Mouse (Mus musculus) layer of hippocampus, postnatal 14 days (tissue): Measurements from ENCODE around the gene St6galnac5. TPM values are rescaled to one million over a fixed set of nuclear protein-coding genes. Genes with fewer than 3 reads are reported as not detected.
"Not testable (repeated sequence)": the region's sequence is repeated elsewhere in the genome, so short reads cannot be mapped to it uniquely, and the experiment has no call there.

ENCODE experiments used
- DNase-seq, 2 experiments: peaks; one replicate each; pipeline ENCODE4 v3.0.0; 2021 to 2022; ENCODE audit warnings: low spot score in 2 of 2, mixed read lengths in 1 of 2
- total RNA-seq, 2 experiments: library from RNA; stranded (reverse); gene quantifications; 2 replicates each; pipeline ENCODE4 v1.2.3; 2021

The St6galnac5 gene
- total RNA-seq, 2 experiments from 2014 or later = 122 to 127 TPM

GRCm38 (mm10) chr3:152813905-152814304, 168.1 kb downstream of the St6galnac5 start:
- DNase-seq = no peak

GRCm38 (mm10) chr3:152799738-152800431, 182.2 kb downstream of the St6galnac5 start:
- DNase-seq = peak in 1 of 2 experiments; percentile 42

DNA sequence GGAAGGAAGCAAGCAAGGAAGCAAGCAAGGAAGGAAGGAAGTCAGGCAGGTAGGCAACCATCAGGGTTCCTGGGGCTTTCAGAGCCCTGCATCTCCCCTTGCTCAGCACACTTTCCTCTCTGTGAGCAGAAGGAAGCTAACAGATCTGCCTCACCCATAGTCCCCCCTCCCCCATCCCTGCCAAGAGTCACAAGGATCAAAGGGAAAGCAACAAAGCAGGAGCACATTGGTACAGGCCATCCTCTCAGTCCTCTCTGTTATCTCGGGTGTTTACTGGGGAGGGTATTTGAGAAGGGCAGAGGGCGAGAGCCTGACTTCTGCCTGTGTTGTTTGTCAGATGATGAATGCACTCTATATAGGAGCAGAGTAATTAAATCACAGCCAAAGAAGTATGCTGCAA, 184.7 kb downstream of the St6galnac5 start:
- no peak for DNase-seq

- no peak for DNase-seq
These were observed 185.8 kb downstream of the St6galnac5 start for GRCm38 (mm10) chr3:152796216-152796615.

- no peak for DNase-seq
These were observed 189.0 kb downstream of the St6galnac5 start for GRCm38 (mm10) chr3:152793006-152793405.

- DNase-seq = no peak
These were observed 189.4 kb downstream of the St6galnac5 start for GRCm38 (mm10) chr3:152792601-152793000.

GRCm38 (mm10) chr3:152788301-152788953, 193.6 kb downstream of the St6galnac5 start:
- not testable (repeated sequence) for DNase-seq

- not testable (repeated sequence) for DNase-seq
These were observed 197.7 kb downstream of the St6galnac5 start for GRCm38 (mm10) chr3:152784353-152784752.

GRCm38 (mm10) chr3:152783792-152784191, 198.3 kb downstream of the St6galnac5 start:
- DNase-seq = peak; percentile 58 to 74

DNA sequence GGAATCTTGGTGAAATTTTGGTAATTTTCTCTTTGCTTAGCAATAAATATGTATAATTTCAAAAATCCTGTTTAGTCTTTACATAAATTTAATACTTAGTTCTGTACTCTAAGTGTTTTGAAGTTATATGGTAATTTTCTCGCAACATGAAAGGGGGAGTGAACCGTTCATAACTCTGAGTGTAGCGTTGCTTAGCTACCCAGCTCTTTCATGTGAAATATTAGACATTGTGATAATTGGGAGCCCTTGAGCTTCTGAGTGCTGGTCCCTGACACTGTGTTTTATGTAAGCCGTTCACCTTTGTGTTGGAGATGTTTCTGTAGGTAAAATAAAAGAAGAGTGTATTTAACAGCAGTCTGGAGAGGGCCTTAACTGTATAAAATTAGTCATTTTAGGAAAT, 202.2 kb downstream of the St6galnac5 start:
- DNase-seq = no peak

- DNase-seq = no peak
These were observed 205.0 kb downstream of the St6galnac5 start for GRCm38 (mm10) chr3:152776872-152777540.

GRCm38 (mm10) chr3:152776363-152776762, 205.7 kb downstream of the St6galnac5 start:
- no peak for DNase-seq

- no peak for DNase-seq
These were observed 212.0 kb downstream of the St6galnac5 start for GRCm38 (mm10) chr3:152770056-152770455.

- no peak for DNase-seq
These were observed 214.6 kb downstream of the St6galnac5 start for GRCm38 (mm10) chr3:152767485-152767884.
